Mouse (Mus musculus): Measurements from ENCODE around the gene Kcnk10. TPM values are rescaled to one million over a fixed set of nuclear protein-coding genes. Genes with fewer than 3 reads are reported as not detected.

The Kcnk10 gene
- polyA plus RNA-seq, 1 experiment from 2014 or later = 35.1 TPM

DNA sequence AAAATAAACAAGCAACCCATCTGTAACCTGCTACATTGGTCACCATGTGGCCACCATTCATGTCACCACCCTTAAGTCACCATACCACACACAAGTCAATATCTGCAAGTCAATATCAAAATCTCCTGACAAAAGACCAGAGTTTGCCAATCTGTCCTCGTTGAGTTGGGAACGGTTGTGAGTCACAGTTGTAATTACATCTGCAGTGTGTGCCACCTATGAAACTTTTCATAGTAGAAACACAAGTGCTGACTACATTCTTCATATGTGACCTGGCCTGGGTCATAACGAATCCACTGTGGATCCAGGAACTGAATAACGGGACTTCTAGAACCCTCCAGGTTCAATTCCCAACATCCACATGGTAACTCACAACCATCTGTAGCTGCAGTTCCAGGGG is 14.8 kb downstream of the Kcnk10 start:
- H3K27ac ChIP-seq = peak overlapping the region; percentile 85
- H3K4me1 ChIP-seq = peaks cover 45% of the 10 kb centered on the region
- no peak overlapping the region for H3K9ac ChIP-seq
- peak overlapping the region; percentile 43; the same call in 1 of the 2 replicates for H3K4me2 ChIP-seq (replicated peaks)
- H3K27me3 ChIP-seq = no peaks in the 10 kb centered on the region
- ATAC-seq (ENCODE audit: low FRiP score) = no peak
- H3K36me3 ChIP-seq = no peaks in the 10 kb centered on the region
- WGBS = 64% methylated on average over 4 of the region's 4 CpGs
- H3K4me3 ChIP-seq = no peak overlapping the region
- H3K9me3 ChIP-seq (replicated peaks) = no peaks in the 10 kb centered on the region

DNA sequence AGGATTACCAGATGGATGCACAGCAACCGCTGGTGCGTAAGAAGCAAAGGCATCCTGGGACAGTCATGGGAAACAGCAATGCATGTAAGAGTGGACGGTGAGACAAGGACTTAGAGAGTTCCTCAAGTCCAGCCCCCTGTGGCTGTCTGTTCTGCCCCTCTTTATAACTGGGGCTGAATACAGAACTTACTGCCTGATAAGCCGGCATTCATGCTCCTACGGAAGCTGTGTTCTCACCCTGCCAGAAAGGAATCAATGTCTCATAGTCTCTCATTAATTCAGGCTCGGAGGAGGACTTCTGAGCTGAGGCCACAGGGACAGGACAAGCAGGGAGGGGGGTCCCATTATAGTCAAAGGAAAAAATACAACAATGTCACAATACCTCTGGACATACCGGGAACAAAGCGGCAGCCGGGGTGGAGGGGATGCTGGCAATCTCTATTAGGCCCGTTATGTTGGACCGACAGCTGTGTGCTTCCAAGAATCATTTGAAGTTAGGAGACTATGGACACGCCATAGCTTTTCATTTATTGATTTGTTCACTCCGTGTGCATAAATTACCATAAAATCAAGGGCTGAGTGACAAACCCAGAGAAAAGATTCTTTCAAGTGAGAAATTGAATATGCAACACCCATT is 15.7 kb downstream of the Kcnk10 start:
- Histone ChIP-seq H3K36me3 (no peaks in the 10 kb centered on the region), H3K27ac (peak overlapping the region; percentile 85), H3K9ac (peak overlapping the region; percentile 35), H3K9me3 (replicated peaks) (no peaks in the 10 kb centered on the region), H3K27me3 (no peaks in the 10 kb centered on the region), H3K4me2 (replicated peaks) (peak overlapping the region; percentile 43), H3K4me3 (no peak overlapping the region), H3K4me1 (peaks cover 40% of the 10 kb centered on the region)
- ATAC-seq (ENCODE audit: low FRiP score) = peak; percentile 93
- WGBS = 30% methylated on average over 13 of the region's 13 CpGs

DNA sequence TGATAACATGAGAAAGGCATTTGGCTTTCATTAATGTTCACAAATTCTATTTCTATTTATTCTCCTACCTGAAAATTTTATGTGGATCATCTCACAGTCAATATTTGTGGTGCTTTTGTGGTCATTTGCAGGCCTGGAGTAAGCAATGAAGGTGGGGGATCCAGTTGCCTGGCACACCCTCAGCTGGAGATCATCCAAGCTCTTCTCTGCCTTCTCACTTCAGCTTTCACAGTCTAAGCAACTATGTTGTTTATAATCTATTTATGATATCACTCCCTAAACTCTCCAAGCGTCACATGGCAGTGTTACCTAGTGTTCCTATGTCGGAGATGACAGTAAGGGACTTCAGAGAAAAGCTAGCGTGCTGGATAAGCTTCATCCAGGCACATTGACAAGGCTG is 18.1 kb downstream of the Kcnk10 start:
- H3K27me3 ChIP-seq = no peaks in the 10 kb centered on the region
- 92% methylated on average over 3 of the region's 3 CpGs for WGBS
- H3K9me3 ChIP-seq (replicated peaks) = no peaks in the 10 kb centered on the region
- no peaks in the 10 kb centered on the region for H3K36me3 ChIP-seq
- H3K27ac ChIP-seq = no peak overlapping the region
- H3K4me2 ChIP-seq (replicated peaks) = no peak overlapping the region
- H3K9ac ChIP-seq = no peak overlapping the region
- H3K4me1 ChIP-seq = peaks cover 26% of the 10 kb centered on the region
- no peak for ATAC-seq (ENCODE audit: low FRiP score)
- H3K4me3 ChIP-seq = no peak overlapping the region

DNA sequence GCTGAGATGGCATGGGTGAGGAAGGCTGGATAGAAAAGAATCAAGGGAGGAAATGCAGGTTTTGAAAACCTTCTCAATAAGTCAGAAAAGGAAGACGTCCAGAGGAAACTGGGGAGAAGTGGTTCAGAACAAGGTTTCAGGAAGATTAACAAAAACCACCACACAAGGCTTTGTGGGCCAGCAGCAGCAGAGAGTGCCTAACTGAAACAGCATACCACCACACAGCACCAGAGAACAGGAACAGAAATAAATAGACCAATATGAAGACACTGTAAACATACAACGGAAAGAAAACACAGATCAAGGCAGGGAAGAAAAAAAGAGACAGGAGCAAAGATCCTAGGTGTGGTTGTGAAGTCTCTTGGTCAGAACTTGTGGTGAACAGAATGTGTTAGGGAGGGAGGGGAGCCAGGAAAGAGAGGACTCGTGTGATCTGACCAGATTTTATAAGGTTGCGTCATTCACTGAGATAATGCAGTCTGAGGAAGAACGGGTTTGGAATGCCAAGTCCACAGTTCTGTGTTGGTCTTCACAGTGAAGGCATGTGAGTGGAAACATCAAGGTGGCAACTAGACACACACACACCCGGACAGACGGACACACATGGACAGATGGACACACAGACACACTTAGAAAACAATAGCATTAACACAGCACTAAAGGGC is 21.0 kb downstream of the Kcnk10 start:
- WGBS = 90% methylated on average over 7 of the region's 7 CpGs
- ATAC-seq (ENCODE audit: low FRiP score) = no peak
- no peaks in the 10 kb centered on the region for H3K36me3 ChIP-seq

DNA sequence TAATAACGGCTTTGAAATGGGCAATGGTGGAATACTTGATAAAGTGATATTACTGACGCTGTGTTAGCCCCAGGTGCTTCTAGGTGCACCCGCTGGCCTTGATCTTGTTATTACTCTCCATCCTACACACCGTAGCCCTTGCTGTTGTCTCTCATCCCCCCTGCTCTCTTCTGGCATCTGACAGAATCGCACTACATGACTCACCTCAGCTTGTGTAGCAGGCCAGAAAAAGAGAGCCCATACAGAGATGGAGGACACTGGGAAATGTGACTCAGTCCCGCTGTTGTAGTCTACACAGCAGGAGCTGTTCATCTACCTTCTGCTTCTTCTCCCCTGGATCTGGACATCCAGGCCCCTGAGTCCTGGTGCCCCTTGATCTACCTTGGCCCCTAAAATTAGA is 28.1 kb downstream of the Kcnk10 start:
- no peaks in the 10 kb centered on the region for H3K27me3 ChIP-seq
- H3K4me2 ChIP-seq (replicated peaks) = no peak overlapping the region
- ATAC-seq (ENCODE audit: low FRiP score) = no peak
- no peak overlapping the region for H3K27ac ChIP-seq
- H3K36me3 ChIP-seq = no peaks in the 10 kb centered on the region
- no peaks in the 10 kb centered on the region for H3K4me1 ChIP-seq
- H3K9ac ChIP-seq = no peak overlapping the region
- no peak overlapping the region for H3K4me3 ChIP-seq
- WGBS = 88% methylated on average over 6 of the region's 6 CpGs
- no peaks in the 10 kb centered on the region for H3K9me3 ChIP-seq (replicated peaks)

More for the DNA sequence above, 21.0 kb downstream of the Kcnk10 start:
- no peak overlapping the region for H3K27ac ChIP-seq
- no peak overlapping the region for H3K4me3 ChIP-seq
- H3K4me1 ChIP-seq = peaks cover 5% of the 10 kb centered on the region; the same call in 1 of the 2 replicates
- no peaks in the 10 kb centered on the region for H3K27me3 ChIP-seq
- no peak overlapping the region for H3K9ac ChIP-seq
- no peak overlapping the region for H3K4me2 ChIP-seq (replicated peaks)
- H3K9me3 ChIP-seq (replicated peaks) = no peaks in the 10 kb centered on the region

DNA sequence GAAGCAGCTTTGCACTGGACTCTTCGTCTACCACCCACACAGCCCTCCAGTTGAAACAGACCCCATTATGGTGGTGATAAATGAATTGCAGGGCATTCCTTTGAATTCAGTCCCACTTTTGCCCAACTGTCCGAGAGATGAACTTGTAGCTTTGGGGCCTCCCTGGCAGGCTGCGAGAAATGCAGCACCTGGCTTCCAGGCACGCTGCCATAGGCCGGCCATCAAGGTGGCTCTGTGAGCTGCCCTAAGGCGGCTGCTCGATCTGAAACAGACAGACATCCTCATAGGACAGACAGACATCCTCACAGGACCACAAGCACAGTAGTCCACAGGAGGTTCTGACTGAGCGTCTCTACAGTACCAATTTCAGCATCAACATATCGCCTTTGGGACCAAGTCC is 30.0 kb downstream of the Kcnk10 start:
- Histone ChIP-seq H3K4me1 (no peaks in the 10 kb centered on the region), H3K9ac (no peak overlapping the region), H3K36me3 (no peaks in the 10 kb centered on the region), H3K9me3 (replicated peaks) (no peaks in the 10 kb centered on the region), H3K27me3 (no peaks in the 10 kb centered on the region), H3K27ac (no peak overlapping the region), H3K4me3 (no peak overlapping the region), H3K4me2 (replicated peaks) (no peak overlapping the region)
- 81% methylated on average over 9 of the region's 9 CpGs for WGBS
- ATAC-seq (ENCODE audit: low FRiP score) = no peak

DNA sequence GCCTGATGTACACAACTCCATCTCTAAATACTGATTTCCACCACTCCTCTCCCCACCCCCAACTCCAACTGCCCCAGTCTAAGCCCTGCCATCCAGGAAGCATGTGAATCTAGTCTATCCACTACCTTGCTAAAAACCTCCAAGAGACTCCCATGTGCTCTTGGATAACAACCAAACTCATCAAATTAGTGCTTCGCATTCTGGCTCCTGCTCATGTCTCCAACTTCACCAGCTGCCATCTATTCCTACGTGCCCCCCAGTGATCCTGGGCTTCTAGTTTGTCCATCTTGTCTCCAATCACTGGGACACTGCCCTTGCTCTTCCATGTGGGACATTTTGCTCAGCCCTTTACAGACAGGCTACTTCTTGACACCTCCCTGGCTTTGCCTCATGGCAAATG is 32.2 kb downstream of the Kcnk10 start:
- Histone ChIP-seq H3K27ac (no peak overlapping the region), H3K9ac (no peak overlapping the region), H3K36me3 (no peaks in the 10 kb centered on the region), H3K27me3 (no peaks in the 10 kb centered on the region), H3K9me3 (replicated peaks) (no peaks in the 10 kb centered on the region), H3K4me3 (no peak overlapping the region), H3K4me1 (no peaks in the 10 kb centered on the region), H3K4me2 (replicated peaks) (no peak overlapping the region)
- ATAC-seq (ENCODE audit: low FRiP score) = no peak
- WGBS = 94% methylated on average over 2 of the region's 2 CpGs

DNA sequence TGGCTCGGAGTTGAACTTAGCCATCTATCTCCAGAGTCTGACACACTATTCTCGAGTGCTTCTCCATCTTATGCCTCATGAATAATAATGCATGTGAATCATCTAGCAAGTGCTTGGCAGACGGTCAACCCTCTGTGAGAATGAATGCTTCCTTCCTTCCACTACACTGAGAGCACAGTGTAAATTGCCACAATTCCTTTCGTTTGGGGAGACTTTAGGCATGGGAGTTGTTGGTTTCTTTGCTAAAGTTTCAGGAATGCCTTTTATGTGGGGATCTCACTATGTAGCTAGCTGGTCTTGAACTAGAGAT is 32.9 kb downstream of the Kcnk10 start:
- ATAC-seq (ENCODE audit: low FRiP score) = no peak
- Histone ChIP-seq H3K27ac (no peak overlapping the region), H3K9ac (no peak overlapping the region), H3K4me3 (no peak overlapping the region), H3K36me3 (no peaks in the 10 kb centered on the region), H3K9me3 (replicated peaks) (no peaks in the 10 kb centered on the region), H3K4me1 (no peaks in the 10 kb centered on the region), H3K4me2 (replicated peaks) (no peak overlapping the region), H3K27me3 (no peaks in the 10 kb centered on the region)
- WGBS = 68% methylated on average over 4 of the region's 4 CpGs

DNA sequence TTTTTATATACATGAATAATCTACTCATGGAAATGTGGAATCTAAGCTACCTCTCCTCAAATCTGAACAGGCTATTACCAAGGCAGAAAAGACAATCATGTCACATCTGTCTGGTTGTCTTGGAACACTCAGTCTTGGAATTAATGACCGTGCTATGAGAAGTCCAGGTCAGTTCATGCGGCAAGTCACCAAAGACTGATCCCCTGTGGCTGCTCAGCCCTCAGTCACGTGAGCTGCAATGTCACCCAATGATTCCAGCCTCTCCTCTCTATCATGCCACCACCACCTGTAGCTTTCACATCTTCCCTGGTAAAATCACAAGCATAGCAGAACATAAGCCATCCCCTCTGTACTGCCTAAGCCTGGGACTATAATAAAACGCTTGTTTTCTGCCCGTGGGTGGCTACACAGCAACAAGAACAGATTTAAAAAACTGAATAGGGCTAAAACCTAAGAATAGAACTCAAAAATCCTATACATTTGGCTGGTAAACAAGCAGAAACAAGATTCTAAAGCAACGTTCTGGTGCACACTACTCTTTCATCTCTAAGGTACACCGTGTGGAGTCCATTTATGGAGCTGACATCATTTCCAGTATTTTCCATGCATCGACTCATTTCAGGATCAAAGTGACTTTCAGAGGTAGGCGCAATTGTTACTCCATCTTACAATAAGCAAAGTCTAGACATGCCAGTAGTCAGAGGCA is 33.4 kb downstream of the Kcnk10 start:
- Histone ChIP-seq H3K36me3 (no peaks in the 10 kb centered on the region; the same call in 1 of the 2 replicates), H3K27ac (no peak overlapping the region), H3K4me2 (replicated peaks) (no peak overlapping the region), H3K9ac (no peak overlapping the region), H3K9me3 (replicated peaks) (no peaks in the 10 kb centered on the region), H3K27me3 (no peaks in the 10 kb centered on the region), H3K4me3 (no peak overlapping the region), H3K4me1 (no peaks in the 10 kb centered on the region)
- WGBS = 88% methylated on average over 9 of the region's 9 CpGs
- no peak for ATAC-seq (ENCODE audit: low FRiP score)

DNA sequence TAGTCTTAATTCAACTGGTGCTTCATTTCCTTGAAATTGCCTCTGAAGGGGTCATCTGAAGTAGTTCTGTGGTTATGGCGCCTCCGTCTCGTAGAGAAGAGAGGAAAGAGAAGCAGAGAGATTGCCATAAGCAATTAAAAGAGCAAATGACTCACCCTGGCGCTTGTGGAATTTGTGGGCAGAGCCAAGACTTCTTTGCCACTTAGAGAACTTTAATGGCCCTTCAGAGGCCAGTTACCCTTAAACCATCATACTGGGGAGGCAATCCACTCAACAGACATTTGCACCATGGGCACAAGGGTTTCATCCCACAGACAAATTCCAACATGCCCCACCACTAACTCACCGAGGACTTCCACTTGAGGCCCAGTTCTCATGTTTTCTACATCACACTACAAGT is 41.4 kb downstream of the Kcnk10 start:
- no peak for ATAC-seq (ENCODE audit: low FRiP score)

DNA sequence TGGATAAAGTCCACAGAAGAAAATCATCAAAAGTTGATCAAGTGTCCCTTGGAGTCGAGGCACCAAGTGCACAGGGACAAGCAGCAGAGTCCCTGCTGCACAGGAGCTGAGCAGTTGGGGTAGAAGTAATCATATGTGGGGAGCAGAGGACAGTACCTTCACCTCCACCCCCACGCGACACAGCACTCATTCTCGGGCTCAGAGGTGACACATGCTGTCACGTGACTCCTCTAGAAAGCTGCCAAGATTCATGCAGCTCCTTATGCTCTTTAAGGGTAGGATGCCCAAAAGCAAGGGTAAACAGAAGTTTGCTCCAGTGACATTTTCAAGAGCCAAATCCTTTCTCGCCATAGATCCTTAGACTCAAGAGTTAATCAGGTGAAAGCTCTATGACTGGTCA is 42.1 kb downstream of the Kcnk10 start:
- no peak for ATAC-seq (ENCODE audit: low FRiP score)
- Histone ChIP-seq H3K36me3 (peaks cover 12% of the 10 kb centered on the region), H3K4me2 (replicated peaks) (no peak overlapping the region), H3K9me3 (replicated peaks) (no peaks in the 10 kb centered on the region), H3K9ac (no peak overlapping the region), H3K27me3 (no peaks in the 10 kb centered on the region), H3K27ac (no peak overlapping the region), H3K4me3 (no peak overlapping the region), H3K4me1 (no peaks in the 10 kb centered on the region)
- WGBS = 92% methylated on average over 6 of the region's 6 CpGs

More for the DNA sequence above, 41.4 kb downstream of the Kcnk10 start:
- 86% methylated on average over 5 of the region's 5 CpGs for WGBS
- H3K9ac ChIP-seq = no peak overlapping the region
- no peaks in the 10 kb centered on the region for H3K9me3 ChIP-seq (replicated peaks)
- no peaks in the 10 kb centered on the region for H3K4me1 ChIP-seq
- H3K27me3 ChIP-seq = no peaks in the 10 kb centered on the region
- H3K4me3 ChIP-seq = no peak overlapping the region
- H3K27ac ChIP-seq = no peak overlapping the region
- peaks cover 12% of the 10 kb centered on the region for H3K36me3 ChIP-seq
- H3K4me2 ChIP-seq (replicated peaks) = no peak overlapping the region

DNA sequence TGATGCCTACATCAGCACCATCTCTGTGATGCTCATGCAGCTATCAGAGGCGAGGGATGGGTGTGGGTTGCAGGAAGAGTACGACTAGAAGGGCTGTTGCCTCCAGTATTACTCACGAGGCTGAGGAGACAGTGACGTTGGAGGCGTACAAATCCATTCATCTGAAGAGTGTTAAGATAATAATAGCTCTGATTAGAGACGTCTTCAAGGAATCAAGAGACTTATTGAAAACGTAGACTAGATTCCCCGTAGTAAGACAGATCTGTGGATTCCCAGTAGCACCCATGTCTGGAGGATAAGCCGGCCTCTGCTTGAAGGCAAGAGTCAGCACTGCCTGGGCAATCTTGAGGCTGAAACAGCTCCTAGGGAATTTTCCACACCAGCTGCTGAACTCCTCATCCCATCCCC is 42.6 kb downstream of the Kcnk10 start:
- no peak overlapping the region for H3K27ac ChIP-seq
- no peak for ATAC-seq (ENCODE audit: low FRiP score)
- H3K36me3 ChIP-seq = peaks cover 12% of the 10 kb centered on the region
- no peaks in the 10 kb centered on the region for H3K27me3 ChIP-seq
- H3K9ac ChIP-seq = no peak overlapping the region
- 87% methylated on average over 9 of the region's 9 CpGs for WGBS
- no peak overlapping the region for H3K4me3 ChIP-seq
- no peaks in the 10 kb centered on the region for H3K4me1 ChIP-seq
- no peak overlapping the region for H3K4me2 ChIP-seq (replicated peaks)
- no peaks in the 10 kb centered on the region for H3K9me3 ChIP-seq (replicated peaks)
